Mouse (Mus musculus) gastrocnemius, adult 8-10 months (tissue): Measurements from ENCODE around the gene Spem1. TPM values are rescaled to one million over a fixed set of nuclear protein-coding genes. Genes with fewer than 3 reads are reported as not detected.
A peak's percentile ranks its signal among the peaks of the same experiment; 100 is the strongest.
"Not testable (repeated sequence)": the region's sequence is repeated elsewhere in the genome, so short reads cannot be mapped to it uniquely, and the experiment has no call there.

ENCODE experiments used
- DNase-seq, 2 experiments: peaks; one replicate each; pipeline ENCODE4 v3.0.0; 2022; ENCODE audit warnings: low spot score in 2 of 2
- total RNA-seq, 4 experiments: library from RNA; stranded (reverse); gene quantifications; 2 replicates each; pipeline ENCODE4 v1.2.4; 2022

Gene Spem1
- total RNA-seq: not detected

- DNase-seq: no peak
Measured at GRCm38 (mm10) chr11:69822080-69822479, at the start of gene Spem1. Gene Spem1, minus strand, starts transcription at chr11:69822180.

- no peak for DNase-seq
Measured at GRCm38 (mm10) chr11:69870289-69871069, 48.5 kb upstream of the Spem1 start.

GRCm38 (mm10) chr11:69867335-69867734 lies 45.4 kb upstream of the Spem1 start:
- DNase-seq: no peak

GRCm38 (mm10) chr11:69865561-69865960 lies 43.6 kb upstream of the Spem1 start:
- DNase-seq: no peak

GRCm38 (mm10) chr11:69864138-69864860 lies 42.3 kb upstream of the Spem1 start:
- no peak for DNase-seq

GRCm38 (mm10) chr11:69863729-69864128 lies 41.7 kb upstream of the Spem1 start:
- not testable (repeated sequence) for DNase-seq

- no peak for DNase-seq
Measured at GRCm38 (mm10) chr11:69858113-69858998, 36.4 kb upstream of the Spem1 start, which contains the start of gene Tnk1. Gene Tnk1, minus strand, starts transcription at chr11:69858730.

- no peak for DNase-seq
Measured at GRCm38 (mm10) chr11:69855347-69855746, 33.4 kb upstream of the Spem1 start.

GRCm38 (mm10) chr11:69854680-69855079 lies 32.7 kb upstream of the Spem1 start:
- DNase-seq: no peak

GRCm38 (mm10) chr11:69853994-69854393 lies 32.0 kb upstream of the Spem1 start:
- no peak for DNase-seq

- DNase-seq: no peak
Measured at GRCm38 (mm10) chr11:69850754-69851153, 28.8 kb upstream of the Spem1 start.

GRCm38 (mm10) chr11:69849884-69850283 lies 27.9 kb upstream of the Spem1 start:
- no peak for DNase-seq

- no peak for DNase-seq
Measured at GRCm38 (mm10) chr11:69849128-69849527, 27.1 kb upstream of the Spem1 start.

GRCm38 (mm10) chr11:69848021-69848420 lies 26.0 kb upstream of the Spem1 start:
- no peak for DNase-seq

- DNase-seq: no peak
Measured at GRCm38 (mm10) chr11:69846738-69847688, 25.0 kb upstream of the Spem1 start.

- DNase-seq: peak; percentile 86 to 88
Measured at GRCm38 (mm10) chr11:69846198-69846680, 24.3 kb upstream of the Spem1 start, which contains the start of gene Plscr3. Gene Plscr3, plus strand, starts transcription at chr11:69846376.

GRCm38 (mm10) chr11:69838714-69839104 lies 16.7 kb upstream of the Spem1 start:
- DNase-seq: no peak

GRCm38 (mm10) chr11:69837952-69838713 lies 16.2 kb upstream of the Spem1 start, which contains the start of gene Tmem256:
Gene Tmem256, plus strand, starts transcription at chr11:69838514.
- DNase-seq: peak; percentile 94 to 95

- no peak for DNase-seq
Measured at GRCm38 (mm10) chr11:69837604-69837951, 15.6 kb upstream of the Spem1 start, which contains the start of gene Nlgn2. Gene Nlgn2, minus strand, starts transcription at chr11:69837784.
